Mouse (Mus musculus) heart, adult 8-10 months (tissue): ENCODE measurements around the gene Pycard. TPM values are rescaled to one million over a fixed set of nuclear protein-coding genes. Genes with fewer than 3 reads are reported as not detected.
A peak's percentile ranks its signal among the peaks of the same experiment; 100 is the strongest.
"Not testable (repeated sequence)": the region's sequence is repeated elsewhere in the genome, so short reads cannot be mapped to it uniquely, and the experiment has no call there.

ENCODE experiments used
- DNase-seq: peaks from one replicate; pipeline ENCODE4 v3.0.0; 2022; ENCODE audit warnings: low spot score
- total RNA-seq, 4 experiments: library from RNA; stranded (reverse); gene quantifications; 2 replicates each; pipeline ENCODE4 v1.2.4; 2022

The Pycard gene
- 10 to 100 TPM in 1 of 4 experiments, 1 to 10 TPM in 3; 5.4 to 11.0 (median 7.9) TPM for total RNA-seq

- peak; percentile 41 for DNase-seq
Measured at GRCm38 (mm10) chr7:127993341-127993977, at the start of gene Pycard. TSS of gene Pycard (minus strand) at chr7:127993867.

- DNase-seq: not testable (repeated sequence)
Measured at GRCm38 (mm10) chr7:128042161-128042820, 48.6 kb upstream of the Pycard start.

- DNase-seq: no peak
Measured at GRCm38 (mm10) chr7:128033616-128034015, 39.9 kb upstream of the Pycard start.

GRCm38 (mm10) chr7:128032989-128033293 is 39.3 kb upstream of the Pycard start:
- no peak for DNase-seq

GRCm38 (mm10) chr7:128032290-128032988 is 38.8 kb upstream of the Pycard start:
- DNase-seq: no peak

- no peak for DNase-seq
Measured at GRCm38 (mm10) chr7:128031403-128031976, 37.8 kb upstream of the Pycard start.

GRCm38 (mm10) chr7:128025381-128025780 is 31.7 kb upstream of the Pycard start:
- no peak for DNase-seq

- no peak for DNase-seq
Measured at GRCm38 (mm10) chr7:128024932-128025331, 31.3 kb upstream of the Pycard start.

- DNase-seq: no peak
Measured at GRCm38 (mm10) chr7:128024364-128024763, 30.7 kb upstream of the Pycard start.

GRCm38 (mm10) chr7:128023565-128023964 is 29.9 kb upstream of the Pycard start:
- no peak for DNase-seq

- DNase-seq: no peak
Measured at GRCm38 (mm10) chr7:128022974-128023373, 29.3 kb upstream of the Pycard start.

GRCm38 (mm10) chr7:128019187-128019586 is 25.5 kb upstream of the Pycard start:
- no peak for DNase-seq

- DNase-seq: no peak
Measured at GRCm38 (mm10) chr7:128018275-128018674, 24.6 kb upstream of the Pycard start.

- no peak for DNase-seq
Measured at GRCm38 (mm10) chr7:128016650-128017049, 23.0 kb upstream of the Pycard start.

GRCm38 (mm10) chr7:128016134-128016533 is 22.5 kb upstream of the Pycard start:
- DNase-seq: not testable (repeated sequence)

GRCm38 (mm10) chr7:128013116-128013515 is 19.4 kb upstream of the Pycard start:
- DNase-seq: no peak

GRCm38 (mm10) chr7:128012136-128012780 is 18.6 kb upstream of the Pycard start:
- no peak for DNase-seq

GRCm38 (mm10) chr7:128009715-128010340 is 16.2 kb upstream of the Pycard start:
- DNase-seq: no peak

GRCm38 (mm10) chr7:128006193-128006592 is 12.5 kb upstream of the Pycard start:
- DNase-seq: no peak

GRCm38 (mm10) chr7:128004487-128005362 is 11.1 kb upstream of the Pycard start:
- DNase-seq: no peak

- no peak for DNase-seq
Measured at GRCm38 (mm10) chr7:128004150-128004486, 10.5 kb upstream of the Pycard start.
